Mouse (Mus musculus): Measurements from ENCODE around the gene Fgfr2. TPM values are rescaled to one million over a fixed set of nuclear protein-coding genes. Genes with fewer than 3 reads are reported as not detected.

Fgfr2 gene
- total RNA-seq, 1 experiment from 2014 or later = not detected

DNA sequence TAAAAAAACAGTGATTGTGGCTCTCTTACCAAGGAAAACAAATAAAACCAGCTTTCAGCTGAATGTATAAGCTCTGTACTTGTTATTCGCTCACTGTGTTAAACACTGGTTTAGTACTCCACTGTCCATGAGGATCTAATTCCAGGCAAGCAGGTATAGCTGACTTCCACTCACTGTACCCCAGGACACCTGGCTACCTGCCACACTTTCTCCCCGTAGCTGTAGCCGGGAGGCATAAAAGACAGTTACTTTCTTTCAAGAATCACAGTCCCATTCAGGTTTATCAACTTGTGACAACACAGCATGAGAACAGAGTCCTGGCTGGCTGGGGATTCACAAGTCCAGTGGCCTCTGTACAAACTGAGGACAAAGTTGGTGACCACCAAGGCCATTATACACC, 827.0 kb downstream of the Fgfr2 start:
- ATAC-seq (replicated peaks in 1 of 2; ENCODE audit: insufficient read depth in 1 of 2, low FRiP score in 2 of 2, low TSS enrichment in 1 of 2, low read depth in 1 of 2, poor library complexity in 2 of 2, severe bottlenecking in 2 of 2) = no peak

DNA sequence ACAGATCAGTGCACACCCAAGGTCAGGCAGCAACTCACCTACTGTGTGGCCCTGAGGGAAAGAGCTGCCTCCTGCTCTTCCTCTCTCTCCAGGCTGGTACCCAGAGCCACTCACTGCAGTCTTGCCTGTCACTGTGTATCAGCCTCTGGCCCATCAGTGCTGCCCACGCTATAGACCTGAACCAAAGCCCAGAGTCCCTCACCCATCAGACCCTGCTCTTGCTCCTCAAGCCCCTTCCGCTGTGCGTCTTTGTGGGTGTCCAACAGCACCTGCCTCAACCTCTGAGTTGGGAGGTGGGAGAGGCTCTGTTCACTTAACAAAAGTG, 835.8 kb downstream of the Fgfr2 start:
- no peak for ATAC-seq (replicated peaks in 1 of 2; ENCODE audit: insufficient read depth in 1 of 2, low FRiP score in 2 of 2, low TSS enrichment in 1 of 2, low read depth in 1 of 2, poor library complexity in 2 of 2, severe bottlenecking in 2 of 2)

DNA sequence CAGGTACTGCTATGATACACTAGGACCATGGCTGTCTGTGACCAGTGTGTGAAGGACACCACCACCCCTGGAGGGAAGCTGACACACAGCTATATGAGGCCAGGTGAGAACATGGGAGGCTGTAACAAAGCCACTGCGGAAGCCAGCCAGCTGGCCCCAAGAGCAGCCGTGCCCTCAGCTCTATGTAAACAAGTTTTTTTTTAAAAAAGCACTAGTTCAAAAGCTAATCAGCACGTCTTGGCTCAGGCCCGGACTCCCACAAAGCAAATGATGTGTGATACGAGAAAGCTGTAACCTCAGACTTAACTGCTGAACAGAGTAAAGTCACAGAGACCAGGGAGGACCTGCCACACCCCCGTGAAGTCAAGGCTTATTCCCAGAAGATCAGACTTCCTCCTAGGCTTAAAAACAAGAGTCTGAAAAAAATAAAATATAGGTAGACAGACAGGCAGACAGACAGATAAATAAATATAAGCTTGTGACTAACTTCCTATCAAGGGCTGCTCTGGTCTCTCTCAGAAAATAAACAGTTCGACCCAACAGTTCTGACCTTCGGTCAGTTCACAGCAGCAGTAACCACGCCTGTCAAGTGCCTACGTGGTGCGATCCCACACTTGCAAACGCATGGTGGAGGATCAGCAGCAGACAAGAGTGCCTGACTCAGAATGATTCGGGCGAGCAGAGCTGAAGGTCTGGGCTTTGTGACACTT, 836.4 kb downstream of the Fgfr2 start:
- ATAC-seq (replicated peaks in 1 of 2; ENCODE audit: insufficient read depth in 1 of 2, low FRiP score in 2 of 2, low TSS enrichment in 1 of 2, low read depth in 1 of 2, poor library complexity in 2 of 2, severe bottlenecking in 2 of 2) = no peak

DNA sequence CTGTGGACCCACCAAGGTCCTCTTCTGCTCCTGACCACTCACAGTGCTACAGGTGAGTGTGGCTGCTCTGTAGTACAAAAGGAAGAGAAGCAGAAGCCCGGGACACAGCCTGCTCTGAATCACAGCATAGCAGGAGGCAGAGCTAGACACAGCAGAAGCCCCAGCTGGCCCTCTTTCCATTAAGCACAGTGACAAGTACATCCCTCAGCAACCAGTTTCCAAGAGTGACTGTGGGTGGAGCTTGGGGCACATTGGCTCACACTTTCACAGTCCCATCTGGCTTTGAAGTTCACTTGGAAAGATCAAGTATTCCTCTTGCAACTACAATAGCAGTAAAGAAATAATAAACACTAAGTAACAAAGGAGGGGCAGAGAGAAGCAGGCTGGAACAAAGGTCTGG, 838.4 kb downstream of the Fgfr2 start:
- no peak for ATAC-seq (replicated peaks in 1 of 2; ENCODE audit: insufficient read depth in 1 of 2, low FRiP score in 2 of 2, low TSS enrichment in 1 of 2, low read depth in 1 of 2, poor library complexity in 2 of 2, severe bottlenecking in 2 of 2)

DNA sequence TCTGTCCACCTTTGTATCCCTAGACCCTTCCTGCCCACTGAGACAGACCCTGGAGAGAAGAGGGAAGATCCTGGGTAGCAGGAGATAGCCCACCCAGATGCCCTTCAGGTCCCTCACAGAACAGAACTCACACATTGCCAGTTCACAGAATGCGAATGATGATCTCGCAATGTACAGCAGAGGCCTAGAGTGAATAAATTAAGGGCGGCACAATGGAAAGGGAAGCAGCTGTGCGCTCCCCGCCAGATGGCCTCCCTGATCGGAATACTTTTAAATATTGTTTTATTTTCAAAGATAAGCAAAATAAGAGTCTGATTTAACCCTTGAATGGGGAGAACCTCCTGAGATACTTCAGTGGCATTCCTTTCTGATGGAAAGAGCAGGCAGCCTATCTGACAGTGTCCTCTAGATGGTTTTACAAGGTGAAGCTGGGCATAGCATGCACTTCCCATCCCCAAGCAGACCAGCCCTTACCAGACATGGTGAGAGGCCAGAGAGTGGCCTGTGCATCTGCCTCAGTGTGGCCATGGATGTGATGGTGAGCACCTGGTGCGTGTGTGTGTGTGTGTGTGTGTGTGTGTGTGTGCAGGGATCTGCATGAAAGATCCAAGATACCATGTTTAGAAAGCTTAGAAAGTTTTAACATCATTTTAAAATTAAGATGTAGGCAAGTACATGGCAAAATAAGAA, 839.0 kb downstream of the Fgfr2 start:
- ATAC-seq (replicated peaks in 1 of 2; ENCODE audit: insufficient read depth in 1 of 2, low FRiP score in 2 of 2, low TSS enrichment in 1 of 2, low read depth in 1 of 2, poor library complexity in 2 of 2, severe bottlenecking in 2 of 2) = peak; percentile 54 to 61

DNA sequence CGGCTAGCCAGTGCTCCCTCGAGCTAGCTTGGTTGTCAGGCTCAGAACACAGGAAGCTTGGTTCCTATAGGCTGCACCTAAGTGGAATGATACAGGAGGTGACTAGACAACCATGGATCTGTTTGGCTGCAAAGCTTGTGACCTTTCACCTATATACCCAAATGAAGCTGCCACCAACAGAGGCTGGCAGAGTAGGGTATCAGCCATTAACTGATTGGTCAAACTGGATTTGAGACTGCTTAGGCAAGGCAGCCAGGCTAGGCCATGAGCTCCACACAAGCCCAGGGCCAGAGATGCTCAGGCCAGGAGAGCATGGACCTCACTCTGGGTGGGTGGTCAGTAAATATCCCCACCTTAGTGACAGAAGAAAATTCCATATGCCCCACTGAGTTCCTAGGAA, 840.6 kb downstream of the Fgfr2 start:
- ATAC-seq (replicated peaks in 1 of 2; ENCODE audit: insufficient read depth in 1 of 2, low FRiP score in 2 of 2, low TSS enrichment in 1 of 2, low read depth in 1 of 2, poor library complexity in 2 of 2, severe bottlenecking in 2 of 2) = no peak

DNA sequence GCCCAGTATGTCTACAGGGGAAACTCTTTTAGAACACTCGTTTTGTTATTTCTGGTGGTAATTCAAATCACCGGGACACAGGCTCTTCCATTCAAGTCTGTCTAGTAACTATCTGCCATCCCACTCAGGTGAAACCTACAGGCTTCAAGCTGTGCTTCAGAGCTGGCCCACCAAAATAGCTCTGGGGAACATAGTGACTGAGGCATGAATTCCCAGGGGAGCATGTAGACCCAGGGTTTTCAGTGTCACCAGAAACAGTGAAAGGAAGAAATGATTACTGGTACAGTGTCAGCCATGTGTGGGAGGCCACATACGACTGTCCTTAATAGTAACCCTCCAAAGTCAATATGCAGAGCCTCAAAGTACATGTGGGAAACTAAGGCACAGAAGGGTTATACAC, 841.0 kb downstream of the Fgfr2 start:
- ATAC-seq (replicated peaks in 1 of 2; ENCODE audit: insufficient read depth in 1 of 2, low FRiP score in 2 of 2, low TSS enrichment in 1 of 2, low read depth in 1 of 2, poor library complexity in 2 of 2, severe bottlenecking in 2 of 2) = no peak

DNA sequence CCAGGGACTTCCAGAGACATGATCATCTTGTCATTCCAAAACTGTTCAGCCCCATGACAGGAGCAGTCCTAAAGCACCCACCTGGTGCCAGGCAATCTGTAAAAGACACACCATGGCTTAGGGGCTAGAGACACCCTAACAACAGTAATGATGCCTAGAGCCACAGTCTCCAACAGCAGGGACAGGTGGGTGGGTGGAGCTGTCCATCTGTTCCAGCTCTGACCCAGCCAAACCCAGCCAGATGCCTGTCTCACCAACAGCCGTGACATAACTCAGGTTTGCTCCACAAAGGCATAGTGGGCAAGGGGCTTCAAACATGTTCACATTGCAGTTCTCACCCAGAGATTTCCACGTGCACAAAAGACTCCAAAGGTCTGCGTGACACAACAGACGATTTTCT, 841.4 kb downstream of the Fgfr2 start:
- no peak for ATAC-seq (replicated peaks in 1 of 2; ENCODE audit: insufficient read depth in 1 of 2, low FRiP score in 2 of 2, low TSS enrichment in 1 of 2, low read depth in 1 of 2, poor library complexity in 2 of 2, severe bottlenecking in 2 of 2)

DNA sequence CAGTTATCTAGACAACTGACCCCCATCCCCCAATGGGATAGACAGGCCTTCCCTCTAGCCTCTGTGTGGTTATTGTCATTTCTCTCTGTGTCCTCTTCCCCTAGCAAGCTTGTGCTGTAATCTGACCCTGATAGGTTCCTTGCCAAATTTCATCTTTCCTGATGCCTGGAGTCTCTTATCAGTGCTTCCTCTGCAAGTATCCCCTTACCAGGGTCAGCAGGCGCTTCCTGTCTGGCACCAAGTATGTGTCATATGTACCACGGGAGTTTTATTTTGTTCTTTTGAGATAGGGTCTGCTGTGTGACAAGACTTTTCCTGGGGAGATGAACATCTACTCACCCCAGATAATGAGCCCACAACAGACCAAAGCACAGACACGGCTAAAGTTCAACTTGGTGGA, 844.5 kb downstream of the Fgfr2 start:
- 0 out of 4 replicates have a peak, but pooled peaks of 1 of the 2 experiments have one; percentile 14 for ATAC-seq (replicated peaks in 1 of 2; ENCODE audit: insufficient read depth in 1 of 2, low FRiP score in 2 of 2, low TSS enrichment in 1 of 2, low read depth in 1 of 2, poor library complexity in 2 of 2, severe bottlenecking in 2 of 2)

DNA sequence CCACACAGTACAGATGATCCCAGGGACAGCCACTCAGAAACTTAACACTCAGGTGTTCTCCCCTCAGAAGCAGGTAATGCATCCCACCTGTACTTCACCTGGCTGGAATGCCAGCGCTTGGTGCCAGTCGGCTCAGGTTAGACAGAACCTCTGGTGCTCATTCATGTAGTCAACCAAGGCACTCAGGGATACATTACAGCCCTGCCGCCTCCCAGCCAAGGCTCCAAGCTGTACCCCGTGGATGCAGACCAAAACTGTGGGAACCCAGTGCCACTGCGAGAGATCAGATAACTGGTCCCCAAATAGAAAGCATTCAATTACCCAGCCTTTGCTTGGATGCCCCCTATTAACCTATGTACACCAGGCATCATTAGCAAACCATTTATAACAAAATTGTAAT, 846.9 kb downstream of the Fgfr2 start:
- no peak for ATAC-seq (replicated peaks in 1 of 2; ENCODE audit: insufficient read depth in 1 of 2, low FRiP score in 2 of 2, low TSS enrichment in 1 of 2, low read depth in 1 of 2, poor library complexity in 2 of 2, severe bottlenecking in 2 of 2)

DNA sequence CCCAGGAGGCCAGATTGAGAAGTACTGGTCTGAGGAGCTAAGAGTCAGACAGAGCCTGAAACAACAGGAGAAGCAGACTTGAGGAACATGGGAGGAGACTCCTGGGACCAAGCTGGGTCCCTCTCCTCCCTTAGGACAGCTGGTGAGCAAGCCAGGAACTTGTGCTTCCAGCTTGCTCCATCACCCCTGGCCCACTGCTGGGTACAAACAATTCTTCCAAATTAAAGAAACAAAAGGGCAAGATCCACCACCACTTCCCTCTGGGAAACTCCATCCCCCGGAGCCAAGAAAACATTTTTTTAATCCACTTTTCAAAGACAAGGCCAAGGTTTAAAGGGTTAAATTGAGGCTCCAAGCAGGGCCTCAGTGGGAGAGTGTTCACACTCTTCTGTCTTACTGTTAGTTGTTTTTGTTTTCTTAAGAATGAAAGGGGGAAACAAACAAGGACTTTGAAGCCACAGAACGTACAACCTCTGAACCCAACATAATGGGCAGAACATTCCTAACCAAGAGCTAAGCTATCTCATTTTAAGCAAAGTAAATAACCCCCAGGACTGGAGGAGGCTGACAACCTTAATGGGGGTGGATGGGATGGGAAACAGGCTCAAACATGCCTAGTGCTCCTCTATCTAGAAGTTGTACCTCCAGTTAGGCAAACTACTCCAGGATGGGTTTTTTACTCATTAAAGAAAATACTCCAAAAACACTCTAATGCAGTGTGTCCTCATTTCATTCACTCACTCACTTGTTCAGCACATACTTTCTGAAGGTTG, 849.2 kb downstream of the Fgfr2 start:
- ATAC-seq (replicated peaks in 1 of 2; ENCODE audit: insufficient read depth in 1 of 2, low FRiP score in 2 of 2, low TSS enrichment in 1 of 2, low read depth in 1 of 2, poor library complexity in 2 of 2, severe bottlenecking in 2 of 2) = no peak

DNA sequence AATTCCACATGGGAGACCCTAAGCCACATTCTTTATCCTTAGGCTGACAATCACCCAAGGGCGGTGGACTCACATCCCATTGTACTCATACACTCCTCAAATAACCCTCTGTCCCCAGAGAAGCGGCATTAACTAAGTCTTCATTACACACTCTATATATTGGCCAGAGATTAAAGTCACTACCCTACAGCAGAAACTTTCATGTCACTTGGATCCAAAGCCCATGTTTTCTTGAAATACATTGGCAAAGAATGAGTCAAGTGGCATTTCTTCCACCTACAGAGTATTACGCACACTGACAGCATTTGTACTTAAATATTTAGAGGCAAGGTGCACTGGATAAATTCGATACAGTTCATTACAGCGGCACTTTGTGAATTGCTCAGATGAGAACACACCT, 850.2 kb downstream of the Fgfr2 start:
- ATAC-seq (replicated peaks in 1 of 2; ENCODE audit: insufficient read depth in 1 of 2, low FRiP score in 2 of 2, low TSS enrichment in 1 of 2, low read depth in 1 of 2, poor library complexity in 2 of 2, severe bottlenecking in 2 of 2) = no peak

DNA sequence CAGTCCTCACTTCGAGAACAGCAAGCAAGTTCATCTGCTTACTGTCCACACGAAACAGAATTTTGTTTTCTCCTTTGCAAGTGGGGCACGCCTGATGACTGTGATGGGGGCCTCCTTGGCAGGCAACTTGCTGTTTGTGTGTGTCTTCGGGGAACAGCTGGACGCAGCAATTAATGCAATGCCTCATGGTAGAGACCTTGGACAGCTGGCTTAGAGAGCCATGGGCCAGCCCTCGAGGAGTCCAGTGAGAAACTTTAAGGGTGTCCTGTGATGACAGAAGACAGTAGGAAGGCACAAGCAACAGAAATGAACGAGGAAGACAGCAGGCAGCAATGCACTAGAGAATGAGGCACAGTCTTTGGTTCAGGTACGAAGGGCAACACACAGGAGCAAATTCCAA, 852.8 kb downstream of the Fgfr2 start:
- ATAC-seq (replicated peaks in 1 of 2; ENCODE audit: insufficient read depth in 1 of 2, low FRiP score in 2 of 2, low TSS enrichment in 1 of 2, low read depth in 1 of 2, poor library complexity in 2 of 2, severe bottlenecking in 2 of 2) = no peak

DNA sequence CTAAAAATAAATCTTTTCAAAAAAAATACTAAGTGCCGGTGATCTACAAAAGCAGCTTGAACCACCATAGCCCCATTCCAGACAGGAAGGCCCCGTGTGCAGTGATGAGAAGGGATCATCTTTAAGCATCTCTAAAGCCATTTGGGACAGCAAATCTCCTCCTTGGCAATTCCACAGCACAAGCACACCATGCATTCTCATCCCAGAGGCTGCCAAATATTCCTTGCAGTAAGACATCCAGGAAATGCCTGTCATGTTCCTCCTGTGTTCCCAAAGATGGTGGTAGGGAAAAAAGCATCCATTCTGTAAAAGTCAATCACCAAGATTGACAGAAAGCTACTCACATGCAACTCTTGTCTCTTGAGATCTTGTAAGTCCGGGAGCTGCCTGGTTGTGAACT, 853.5 kb downstream of the Fgfr2 start:
- ATAC-seq (replicated peaks in 1 of 2; ENCODE audit: insufficient read depth in 1 of 2, low FRiP score in 2 of 2, low TSS enrichment in 1 of 2, low read depth in 1 of 2, poor library complexity in 2 of 2, severe bottlenecking in 2 of 2) = no peak

DNA sequence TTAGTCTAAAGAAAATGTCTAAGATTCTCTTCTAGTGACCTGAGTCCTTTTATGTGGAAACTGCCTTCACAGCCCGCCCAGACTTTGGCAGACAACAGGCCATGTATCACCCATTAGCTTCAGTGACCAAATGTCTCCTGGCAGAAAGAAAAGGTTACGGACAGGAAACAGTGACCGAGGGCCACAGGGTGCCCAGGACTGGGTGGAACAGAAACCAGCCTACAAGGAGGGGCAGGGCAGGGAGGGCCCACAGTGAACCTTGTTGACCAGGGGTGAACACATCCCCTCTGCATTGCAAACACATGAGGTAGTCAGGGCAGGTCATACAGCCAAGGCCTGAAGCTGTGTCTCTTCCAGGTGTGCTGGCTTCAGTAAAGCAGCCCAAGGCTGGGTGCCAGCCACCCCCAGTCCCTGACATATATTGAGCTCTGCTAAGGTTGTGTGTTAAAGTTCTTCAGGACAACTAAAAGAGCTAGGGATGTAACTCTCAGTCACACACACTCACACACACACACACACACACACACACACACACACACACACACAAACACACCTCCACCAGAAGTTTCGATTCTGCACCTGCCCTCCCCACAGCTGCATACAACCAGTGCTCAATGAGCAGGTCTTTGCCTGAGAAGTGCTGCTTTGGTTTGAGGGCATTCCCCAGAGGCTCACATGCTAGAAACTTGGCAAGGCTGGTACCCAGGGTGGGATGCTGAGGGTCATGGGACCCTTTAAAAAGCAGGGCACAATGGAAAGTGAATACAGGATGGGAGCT, 855.2 kb downstream of the Fgfr2 start:
- no peak for ATAC-seq (replicated peaks in 1 of 2; ENCODE audit: insufficient read depth in 1 of 2, low FRiP score in 2 of 2, low TSS enrichment in 1 of 2, low read depth in 1 of 2, poor library complexity in 2 of 2, severe bottlenecking in 2 of 2)

DNA sequence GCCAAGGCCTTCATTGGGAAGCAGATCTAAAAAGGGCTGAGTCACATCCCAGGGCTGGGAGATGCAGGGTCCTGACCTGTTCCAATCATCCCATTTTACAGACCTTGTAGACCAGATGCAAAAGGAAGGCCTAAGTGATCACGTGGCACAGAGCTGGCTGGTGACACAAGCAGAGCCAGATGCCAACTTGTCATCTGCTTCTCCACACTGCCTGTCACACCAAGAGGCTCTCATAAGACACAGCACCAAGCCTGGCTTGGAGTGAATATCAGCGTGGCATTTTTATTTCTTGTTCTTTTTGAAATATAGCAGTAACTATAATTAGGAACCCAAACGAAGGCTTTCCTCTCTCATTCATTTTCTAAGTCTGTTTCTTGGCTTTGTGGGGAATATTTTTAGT, 858.4 kb downstream of the Fgfr2 start:
- no peak for ATAC-seq (replicated peaks in 1 of 2; ENCODE audit: insufficient read depth in 1 of 2, low FRiP score in 2 of 2, low TSS enrichment in 1 of 2, low read depth in 1 of 2, poor library complexity in 2 of 2, severe bottlenecking in 2 of 2)

DNA sequence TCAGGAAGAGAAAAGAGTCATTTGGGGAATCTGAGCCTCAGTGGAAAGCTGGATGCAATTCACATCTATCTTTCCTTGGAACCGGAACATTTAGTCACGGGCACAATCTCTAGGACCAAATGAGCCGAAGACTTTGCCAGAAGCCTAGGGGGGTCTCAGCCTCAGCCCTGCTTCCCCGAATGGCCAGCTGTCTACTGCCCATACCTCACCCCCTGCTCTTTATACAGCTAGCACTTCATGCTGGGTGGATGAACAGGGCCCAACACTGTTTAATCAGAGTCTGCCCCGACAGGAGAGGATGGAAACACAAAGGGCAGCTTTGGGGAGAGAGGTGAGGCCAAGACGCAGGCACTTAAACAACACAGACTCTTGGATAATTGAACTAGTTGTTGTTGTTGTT, 860.0 kb downstream of the Fgfr2 start:
- no peak for ATAC-seq (replicated peaks in 1 of 2; ENCODE audit: insufficient read depth in 1 of 2, low FRiP score in 2 of 2, low TSS enrichment in 1 of 2, low read depth in 1 of 2, poor library complexity in 2 of 2, severe bottlenecking in 2 of 2)

DNA sequence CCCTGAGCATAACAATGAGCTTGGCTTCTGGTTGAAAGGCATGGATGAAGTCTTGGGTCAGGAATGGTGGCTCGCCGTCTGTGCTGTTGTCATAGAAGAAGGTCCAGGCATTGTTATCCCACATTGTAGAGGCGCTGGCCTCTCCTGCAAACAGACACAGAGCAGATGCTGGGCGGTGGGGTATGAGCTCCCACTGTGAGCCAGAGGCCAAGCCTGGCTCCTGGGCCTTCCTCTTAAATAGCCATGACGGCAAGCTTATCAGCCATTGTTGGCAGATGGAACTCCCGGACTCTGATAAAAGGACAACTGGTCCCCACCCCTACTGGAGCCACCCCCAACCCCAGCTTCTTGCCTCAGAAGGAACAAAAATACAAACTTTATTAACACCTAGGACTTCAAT, 860.5 kb downstream of the Fgfr2 start:
- ATAC-seq (replicated peaks in 1 of 2; ENCODE audit: insufficient read depth in 1 of 2, low FRiP score in 2 of 2, low TSS enrichment in 1 of 2, low read depth in 1 of 2, poor library complexity in 2 of 2, severe bottlenecking in 2 of 2) = no peak

All from hematopoietic stem cell, adult 5-6 weeks (primary cell).